Mouse (Mus musculus) liver, embryonic 16.5 days (tissue): ENCODE data around the gene Fam120a. TPM values are rescaled to one million over a fixed set of nuclear protein-coding genes. Genes with fewer than 3 reads are reported as not detected.

Experiments
- ATAC-seq: fragments of 200-750 bp; cut with Nextera tagmentation; 2 replicates; pipeline ENCODE4 v1.8.0; 2017; ENCODE audit warnings: low read depth, mild to moderate bottlenecking, moderate number of reproducible peaks, moderate library complexity
- H3K27ac ChIP-seq: fragments of 300-500 bp; sonication (generic); 2 replicates; pipeline ENCODE4 v1.5.1; 2014; ENCODE audit warnings: mild to moderate bottlenecking, low read length
- H3K27me3 ChIP-seq: fragments of 300-500 bp; sonication (generic); 2 replicates; pipeline ENCODE4 v1.6.1; 2014; ENCODE audit warnings: low read depth, low read length, mixed read lengths; ENCODE audit not compliant: control insufficient read depth, insufficient read depth
- H3K36me3 ChIP-seq: fragments of 300-500 bp; sonication (generic); 2 replicates; pipeline ENCODE4 v1.6.1; 2014; ENCODE audit warnings: mild to moderate bottlenecking; ENCODE audit not compliant: control insufficient read depth, insufficient read depth
- H3K4me1 ChIP-seq: fragments of 300-500 bp; sonication (generic); 2 replicates; pipeline ENCODE4 v1.6.1; 2014; ENCODE audit warnings: low read depth, low read length, mixed read lengths; ENCODE audit not compliant: control insufficient read depth
- H3K4me2 ChIP-seq: fragments of 300-500 bp; sonication (generic); 2 replicates; pipeline ENCODE4 v1.6.1; 2014; ENCODE audit warnings: low read depth, low read length, mixed read lengths
- H3K4me3 ChIP-seq: fragments of 300-500 bp; sonication (generic); 2 replicates; pipeline ENCODE4 v1.5.1; 2014; ENCODE audit warnings: low read depth, mild to moderate bottlenecking, low read length
- H3K9ac ChIP-seq: fragments of 300-500 bp; sonication (generic); 2 replicates; pipeline ENCODE4 v1.6.1; 2014; ENCODE audit warnings: low read depth, low read length
- H3K9me3 ChIP-seq: fragments of 300-500 bp; sonication (generic); replicated peaks from 2 replicates; pipeline ENCODE4 v1.6.1; 2016; ENCODE audit warnings: low read length; ENCODE audit not compliant: control insufficient read depth
- WGBS: fragments of 180-500 bp; shearing (Covaris S2); extraction: QIAGEN DNeasy Blood & Tissue Kit; methylation state at CpG from one replicate; pipeline ENCODE4 v1.1.7; 2014; ENCODE audit not compliant: insufficient replicate concordance; 5-methylcytosine and 5-hydroxymethylcytosine counted together
- polyA plus RNA-seq: library from polyadenylated mRNA; unstranded; fragments of >200 nt; fragmentation: Nextera tagmentation; extraction: Ambion mirVana; gene quantifications from 2 replicates; pipeline ENCODE4 v1.2.1, GENCODE M21; 2015

The Fam120a gene
- polyA plus RNA-seq, 1 experiment from 2014 or later, result 12.0 TPM

- Histone ChIP-seq H3K36me3 (peaks cover 50% of the 10 kb centered on the region), H3K27ac (no peak overlapping the region), H3K4me3 (no peak overlapping the region), H3K4me1 (no peaks in the 10 kb centered on the region; the same call in 1 of the 2 replicates), H3K9me3 (no peaks in the 10 kb centered on the region), H3K27me3 (no peaks in the 10 kb centered on the region), H3K4me2 (no peak overlapping the region), H3K9ac (no peak overlapping the region)
- 86% methylated on average over 3 of the region's 3 CpGs for WGBS
- no peak for ATAC-seq
Observed at GRCm38 (mm10) chr13:48913141-48913540, 54.7 kb downstream of the Fam120a start.

DNA sequence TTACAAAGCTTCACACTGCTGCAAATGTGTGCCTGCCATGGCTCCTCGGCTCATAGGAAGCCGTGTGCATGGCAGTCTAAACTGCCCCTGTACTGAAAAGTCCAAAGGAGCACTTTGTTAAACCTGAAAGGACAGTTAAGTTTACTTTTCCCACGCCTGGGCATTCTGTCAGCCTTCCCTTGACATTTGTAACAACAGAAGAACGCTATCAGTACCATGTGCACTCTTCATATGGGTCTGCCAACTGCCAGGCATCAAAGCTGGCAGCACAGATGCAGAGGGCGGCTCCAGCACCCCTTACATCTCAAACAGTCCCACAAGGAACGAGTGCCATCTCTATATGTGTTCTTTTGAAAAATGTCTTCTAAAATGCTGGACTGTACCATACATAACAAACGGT lies 56.4 kb downstream of the Fam120a start:
- H3K4me3 ChIP-seq, result no peak overlapping the region
- H3K36me3 ChIP-seq, result peaks cover 50% of the 10 kb centered on the region
- WGBS, result 75% methylated on average over 7 of the region's 7 CpGs
- no peak overlapping the region for H3K4me2 ChIP-seq
- H3K4me1 ChIP-seq, result no peaks in the 10 kb centered on the region
- no peak overlapping the region for H3K27ac ChIP-seq
- H3K9ac ChIP-seq, result no peak overlapping the region
- 0 out of 2 replicates have a peak, but pooled peaks have one; percentile 39 for ATAC-seq
- H3K9me3 ChIP-seq, result no peaks in the 10 kb centered on the region
- H3K27me3 ChIP-seq, result no peaks in the 10 kb centered on the region

GRCm38 (mm10) chr13:48905458-48905857 lies 62.4 kb downstream of the Fam120a start:
- Histone ChIP-seq H3K4me1 (no peaks in the 10 kb centered on the region), H3K4me3 (no peak overlapping the region), H3K36me3 (peaks cover 50% of the 10 kb centered on the region), H3K27me3 (no peaks in the 10 kb centered on the region), H3K9ac (no peak overlapping the region), H3K27ac (no peak overlapping the region), H3K4me2 (no peak overlapping the region), H3K9me3 (no peaks in the 10 kb centered on the region)
- WGBS, result 86% methylated on average over 2 of the region's 2 CpGs
- ATAC-seq, result no peak

DNA sequence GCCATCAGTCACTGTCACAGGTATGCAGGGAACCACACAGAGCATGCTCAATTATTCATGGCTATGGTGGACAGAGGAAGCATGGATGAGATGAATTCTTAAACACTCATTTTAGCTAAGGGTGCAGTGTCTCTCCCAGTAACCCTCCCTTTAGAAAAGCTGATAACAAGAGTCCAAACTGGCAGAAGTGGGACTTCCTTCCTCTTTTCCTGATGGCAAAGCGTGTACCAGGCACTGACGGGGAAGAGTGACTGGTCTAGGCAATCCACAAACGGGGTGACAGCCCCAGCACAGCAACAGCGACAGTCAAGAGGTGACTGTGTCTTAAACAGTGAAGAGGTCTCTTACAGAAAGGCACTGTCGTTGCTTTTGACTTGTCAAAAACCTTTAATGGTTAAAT lies 72.4 kb downstream of the Fam120a start:
- no peak for ATAC-seq
- H3K9ac ChIP-seq, result no peak overlapping the region
- no peak overlapping the region for H3K4me2 ChIP-seq
- no peak overlapping the region for H3K4me3 ChIP-seq
- no peak overlapping the region for H3K27ac ChIP-seq
- WGBS, result 48% methylated on average over 5 of the region's 5 CpGs
- peaks cover 41% of the 10 kb centered on the region for H3K36me3 ChIP-seq
- no peaks in the 10 kb centered on the region; the same call in 1 of the 2 replicates for H3K4me1 ChIP-seq
- H3K27me3 ChIP-seq, result no peaks in the 10 kb centered on the region
- no peaks in the 10 kb centered on the region for H3K9me3 ChIP-seq

DNA sequence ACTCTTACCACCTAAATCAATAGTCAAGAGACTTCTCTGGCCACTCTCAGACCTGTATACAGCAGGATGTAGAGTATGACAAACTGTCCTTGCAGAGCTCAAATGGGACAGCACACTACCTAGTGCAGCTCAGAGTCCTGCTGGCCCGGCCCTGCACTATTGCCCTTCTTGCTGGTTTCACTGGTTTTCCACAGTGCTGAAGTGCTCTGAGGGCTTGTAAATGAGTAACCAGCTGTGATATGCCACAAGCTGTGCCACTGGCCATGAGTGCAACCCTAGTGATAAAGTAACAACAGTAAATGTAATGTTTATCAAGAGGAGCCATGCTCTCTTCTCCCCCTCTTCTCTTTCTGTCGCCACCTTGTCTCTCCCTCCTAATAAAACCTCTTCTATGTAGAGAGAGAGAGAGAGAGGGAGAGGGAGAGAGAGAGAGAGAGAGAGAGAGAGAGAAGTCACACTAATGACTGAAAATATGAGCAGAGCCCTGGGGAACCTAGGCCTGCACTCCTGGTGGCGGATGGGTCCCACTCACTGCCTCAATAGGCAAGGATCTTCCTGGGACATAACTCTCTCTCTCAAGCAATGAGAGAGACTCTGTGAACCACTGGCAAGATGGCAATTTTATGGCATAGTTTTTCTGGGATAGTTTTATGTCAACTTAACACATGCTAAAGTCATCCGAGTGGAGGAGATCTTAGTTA lies 77.4 kb downstream of the Fam120a start:
- Histone ChIP-seq H3K4me1 (no peaks in the 10 kb centered on the region; the same call in 1 of the 2 replicates), H3K9me3 (no peaks in the 10 kb centered on the region), H3K27ac (peak overlapping the region; percentile 54), H3K4me3 (no peak overlapping the region), H3K36me3 (peaks cover 51% of the 10 kb centered on the region), H3K9ac (no peak overlapping the region), H3K27me3 (no peaks in the 10 kb centered on the region), H3K4me2 (no peak overlapping the region)
- WGBS, result 60% methylated on average over 4 of the region's 4 CpGs
- ATAC-seq, result peak; percentile 95

GRCm38 (mm10) chr13:48878534-48878933 lies 89.3 kb downstream of the Fam120a start:
- Histone ChIP-seq H3K4me1 (peaks cover 9% of the 10 kb centered on the region), H3K9me3 (no peaks in the 10 kb centered on the region), H3K27ac (peak overlapping the region; percentile 73), H3K4me3 (peak overlapping the region; percentile 55), H3K9ac (peak overlapping the region; percentile 72), H3K27me3 (no peaks in the 10 kb centered on the region), H3K36me3 (peaks cover 18% of the 10 kb centered on the region), H3K4me2 (peak overlapping the region; percentile 85)
- WGBS, result under 1% methylated on average over 36 of the region's 36 CpGs
- ATAC-seq, result peak; percentile 99

- Histone ChIP-seq H3K27me3 (no peaks in the 10 kb centered on the region), H3K4me1 (peaks cover 9% of the 10 kb centered on the region), H3K9ac (peak overlapping the region; percentile 72), H3K4me3 (no peak overlapping the region), H3K9me3 (no peaks in the 10 kb centered on the region), H3K27ac (no peak overlapping the region; the same call in 1 of the 2 replicates), H3K4me2 (peak overlapping the region; percentile 85), H3K36me3 (peaks cover 16% of the 10 kb centered on the region)
- ATAC-seq, result no peak
Observed at GRCm38 (mm10) chr13:48877805-48878204, 90.0 kb downstream of the Fam120a start.

GRCm38 (mm10) chr13:48872726-48873125 lies 95.1 kb downstream of the Fam120a start:
- Histone ChIP-seq H3K36me3 (no peaks in the 10 kb centered on the region; the same call in none of the 2 replicates), H3K4me2 (no peak overlapping the region), H3K4me3 (no peak overlapping the region), H3K9ac (no peak overlapping the region), H3K27me3 (no peaks in the 10 kb centered on the region), H3K27ac (no peak overlapping the region), H3K9me3 (no peaks in the 10 kb centered on the region), H3K4me1 (peaks cover 25% of the 10 kb centered on the region)
- no peak for ATAC-seq
- WGBS, result 68% methylated on average over 5 of the region's 5 CpGs

DNA sequence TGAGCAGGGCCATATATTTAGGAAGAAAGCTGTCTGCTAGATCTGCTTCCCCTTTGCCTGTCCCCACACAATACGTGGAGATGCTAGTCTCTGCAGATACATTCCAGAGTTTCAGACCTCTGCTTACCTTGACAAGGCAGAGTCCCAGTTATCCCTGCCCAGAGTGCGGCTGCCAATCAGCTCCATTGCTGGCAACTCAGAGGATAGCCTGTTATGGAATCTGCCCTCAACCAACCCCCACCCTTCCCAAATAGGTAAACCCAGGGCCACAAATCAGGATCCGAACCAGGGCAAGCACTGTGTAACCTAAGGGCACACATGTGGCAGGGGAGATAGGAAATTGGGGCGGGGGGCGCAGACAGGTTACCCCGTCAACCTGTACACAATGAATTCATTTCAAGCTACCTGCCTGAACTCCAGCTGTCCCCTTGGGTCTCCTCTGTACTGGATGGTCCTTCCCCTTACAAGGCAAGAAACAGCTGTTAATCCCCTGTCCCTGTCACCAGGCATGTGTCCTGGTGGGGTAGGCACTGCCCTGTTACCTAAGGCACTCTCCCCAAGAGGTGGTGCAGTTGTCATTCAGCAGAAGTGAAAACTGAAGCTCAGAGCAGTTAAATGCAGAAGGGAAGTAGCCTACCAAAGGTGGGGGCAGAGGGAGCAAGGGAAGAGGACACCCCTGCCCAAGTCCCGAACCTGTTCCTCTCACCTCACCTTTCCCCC lies 95.8 kb downstream of the Fam120a start:
- H3K27ac ChIP-seq, result no peak overlapping the region
- no peak for ATAC-seq
- peak overlapping the region; percentile 93 for H3K9ac ChIP-seq
- H3K9me3 ChIP-seq, result no peaks in the 10 kb centered on the region
- H3K4me3 ChIP-seq, result peak overlapping the region; percentile 81
- no peaks in the 10 kb centered on the region; the same call in none of the 2 replicates for H3K36me3 ChIP-seq
- 50% methylated on average over 7 of the region's 7 CpGs for WGBS
- H3K4me1 ChIP-seq, result peaks cover 25% of the 10 kb centered on the region
- no peaks in the 10 kb centered on the region for H3K27me3 ChIP-seq
- H3K4me2 ChIP-seq, result peak overlapping the region; percentile 86
